Mouse (Mus musculus): ENCODE results near the gene Tbkbp1.
A peak's percentile ranks its signal among the peaks of the same experiment; 100 is the strongest.

Tbkbp1 gene

GRCm38 (mm10) chr11:97126645-97127468 lies 24.4 kb downstream of the Tbkbp1 start:
- DNase-seq (ENCODE audit: low read depth) = no peak

DNA sequence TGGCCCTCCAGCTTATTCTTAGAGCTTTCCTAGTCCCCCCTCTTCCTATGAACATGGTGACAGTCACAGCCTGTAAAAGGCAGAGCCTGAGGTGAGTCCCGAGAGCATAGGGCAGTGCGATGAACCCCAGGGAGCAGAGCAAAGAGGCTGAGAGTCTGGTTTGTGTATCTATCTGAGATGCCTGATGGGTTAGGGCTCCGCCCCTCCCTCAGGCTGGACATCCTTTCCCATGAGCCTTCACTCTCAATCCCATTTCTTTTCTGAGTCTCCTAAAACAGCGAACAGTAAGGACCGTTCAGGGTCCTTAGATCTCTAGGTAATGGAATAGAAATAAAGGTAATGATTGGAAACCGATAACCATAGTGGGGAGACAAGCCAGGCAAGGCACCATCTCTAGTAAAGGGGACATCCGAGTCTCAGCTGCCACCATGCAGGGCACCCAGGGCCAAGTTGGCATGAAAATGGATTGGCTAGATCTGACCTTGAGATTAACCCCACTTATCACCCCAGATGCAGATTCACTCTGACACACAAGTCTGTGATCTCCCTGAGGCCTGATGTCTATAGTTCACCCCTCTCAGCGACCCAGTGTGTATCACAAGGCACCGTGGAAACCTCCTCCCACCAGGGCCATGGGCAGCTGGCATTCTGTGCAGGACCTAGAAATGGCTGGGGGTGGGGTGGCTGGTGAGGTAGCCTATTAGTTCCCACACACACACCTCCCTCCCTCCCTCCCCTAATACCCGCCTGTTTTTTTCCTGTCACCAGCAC lies 26.8 kb downstream of the Tbkbp1 start:
- DNase-seq (ENCODE audit: low read depth) = no peak

DNA sequence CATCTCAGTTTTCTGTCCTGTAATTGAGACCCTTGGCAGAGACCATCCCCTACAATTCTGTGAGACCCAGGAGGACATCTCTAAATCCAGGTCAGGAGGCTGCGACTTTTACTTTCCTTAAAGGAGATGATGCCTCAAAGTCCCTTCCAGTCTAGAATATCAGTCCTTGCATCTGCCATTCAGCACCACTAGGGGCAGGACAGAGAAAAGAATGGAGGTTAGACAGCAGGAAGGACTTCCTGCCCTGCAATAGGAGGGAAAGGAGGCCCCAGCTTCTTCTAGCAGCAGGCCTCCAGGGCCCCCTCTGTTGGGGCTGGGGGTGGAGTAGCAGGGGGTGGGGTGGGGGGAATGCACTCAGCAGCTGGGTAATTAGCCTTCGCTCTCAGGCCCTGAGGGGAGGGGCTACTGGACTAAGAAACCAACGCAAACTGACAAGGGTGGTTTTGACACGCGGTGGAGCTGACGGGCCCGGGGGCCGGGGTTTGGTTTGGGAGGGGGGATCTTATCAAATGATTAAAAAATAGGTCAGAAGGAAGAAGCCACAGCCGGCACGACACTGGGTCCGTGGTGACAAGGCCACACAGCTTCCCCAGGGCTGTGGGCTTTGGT lies 27.9 kb downstream of the Tbkbp1 start:
- peak; percentile 50 for DNase-seq (ENCODE audit: low read depth)

DNA sequence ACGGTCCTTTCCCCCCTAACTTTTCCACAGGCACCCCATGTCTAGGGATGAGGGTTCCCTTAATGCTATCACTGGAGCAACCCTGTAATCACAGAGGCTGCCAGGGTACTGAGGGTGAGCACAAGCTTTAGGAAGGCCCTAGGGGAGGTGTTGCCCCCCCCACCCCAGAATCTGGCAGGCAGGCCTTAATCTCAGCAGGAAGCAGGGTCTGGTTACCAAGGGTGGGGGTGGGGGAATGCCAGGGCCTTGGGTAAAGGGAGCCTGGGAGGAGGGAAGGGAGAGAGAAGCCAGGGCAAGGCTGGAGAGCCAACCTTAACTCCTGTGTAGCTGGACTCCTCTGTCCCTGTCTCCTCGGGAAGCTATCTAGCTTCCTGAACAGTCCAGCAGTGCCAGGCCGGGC lies 30.7 kb downstream of the Tbkbp1 start:
- no peak for DNase-seq (ENCODE audit: low read depth)

- no peak for DNase-seq (ENCODE audit: low read depth)
Observed at GRCm38 (mm10) chr11:97120221-97120620, 31.1 kb downstream of the Tbkbp1 start.

GRCm38 (mm10) chr11:97115797-97116196 lies 35.5 kb downstream of the Tbkbp1 start:
- no peak for DNase-seq (ENCODE audit: low read depth)

DNA sequence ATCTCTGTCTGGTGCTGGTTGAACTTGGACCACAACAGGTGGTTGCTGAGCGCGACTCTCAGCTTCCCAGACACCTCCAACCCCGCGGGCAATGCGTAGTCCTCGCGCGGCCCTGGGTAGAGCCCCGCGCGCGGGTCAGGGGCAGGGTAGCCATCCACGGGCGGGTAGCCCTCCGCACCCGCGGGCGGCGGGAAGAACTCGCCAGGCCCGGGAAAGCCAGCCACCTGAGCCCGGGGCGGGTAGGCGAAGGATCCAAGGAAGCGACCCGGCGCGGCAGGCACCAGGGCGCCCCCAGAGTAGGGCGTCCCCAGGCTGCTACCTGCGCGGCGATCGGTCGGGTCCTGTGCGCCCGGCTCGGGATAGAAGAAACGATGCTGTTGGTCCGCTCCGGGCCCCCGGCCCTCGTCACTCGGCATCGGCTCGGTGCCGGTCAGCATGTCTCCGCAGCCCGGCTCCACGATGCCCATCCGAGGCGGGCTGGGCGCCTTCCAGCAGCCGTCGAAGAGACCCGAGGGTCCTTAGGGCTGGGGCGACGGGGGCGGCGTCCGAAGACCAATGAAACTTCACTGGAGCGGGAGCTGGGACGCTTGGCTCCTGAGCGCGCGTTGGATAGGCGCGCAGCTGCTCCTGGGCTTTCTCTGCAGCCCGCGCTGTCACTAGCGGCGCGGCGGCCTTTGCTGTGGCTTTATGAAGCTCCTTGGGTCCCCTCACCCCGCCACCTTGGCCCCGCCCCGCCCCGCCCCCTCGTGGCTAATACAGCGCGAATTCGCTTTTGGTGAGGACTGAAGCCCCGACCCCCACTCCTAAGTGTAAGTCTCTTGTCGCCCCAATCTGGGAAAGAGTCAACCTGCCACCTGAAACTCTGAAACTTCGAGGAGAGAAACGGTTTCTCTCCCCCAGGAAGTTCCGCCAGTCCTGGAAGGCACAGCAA lies 36.4 kb downstream of the Tbkbp1 start, which contains the start of gene Tbx21:
Tbx21 (minus strand) TSS at position 661 of the 931 bp plus-strand sequence.
- DNase-seq (ENCODE audit: low read depth) = no peak

GRCm38 (mm10) chr11:97112519-97113125 lies 38.7 kb downstream of the Tbkbp1 start:
- DNase-seq (ENCODE audit: low read depth) = no peak

GRCm38 (mm10) chr11:97108976-97109375 lies 42.3 kb downstream of the Tbkbp1 start:
- no peak for DNase-seq (ENCODE audit: low read depth)

GRCm38 (mm10) chr11:97104091-97104483 lies 47.2 kb downstream of the Tbkbp1 start:
- peak; percentile 30 for DNase-seq (ENCODE audit: low read depth)

DNA sequence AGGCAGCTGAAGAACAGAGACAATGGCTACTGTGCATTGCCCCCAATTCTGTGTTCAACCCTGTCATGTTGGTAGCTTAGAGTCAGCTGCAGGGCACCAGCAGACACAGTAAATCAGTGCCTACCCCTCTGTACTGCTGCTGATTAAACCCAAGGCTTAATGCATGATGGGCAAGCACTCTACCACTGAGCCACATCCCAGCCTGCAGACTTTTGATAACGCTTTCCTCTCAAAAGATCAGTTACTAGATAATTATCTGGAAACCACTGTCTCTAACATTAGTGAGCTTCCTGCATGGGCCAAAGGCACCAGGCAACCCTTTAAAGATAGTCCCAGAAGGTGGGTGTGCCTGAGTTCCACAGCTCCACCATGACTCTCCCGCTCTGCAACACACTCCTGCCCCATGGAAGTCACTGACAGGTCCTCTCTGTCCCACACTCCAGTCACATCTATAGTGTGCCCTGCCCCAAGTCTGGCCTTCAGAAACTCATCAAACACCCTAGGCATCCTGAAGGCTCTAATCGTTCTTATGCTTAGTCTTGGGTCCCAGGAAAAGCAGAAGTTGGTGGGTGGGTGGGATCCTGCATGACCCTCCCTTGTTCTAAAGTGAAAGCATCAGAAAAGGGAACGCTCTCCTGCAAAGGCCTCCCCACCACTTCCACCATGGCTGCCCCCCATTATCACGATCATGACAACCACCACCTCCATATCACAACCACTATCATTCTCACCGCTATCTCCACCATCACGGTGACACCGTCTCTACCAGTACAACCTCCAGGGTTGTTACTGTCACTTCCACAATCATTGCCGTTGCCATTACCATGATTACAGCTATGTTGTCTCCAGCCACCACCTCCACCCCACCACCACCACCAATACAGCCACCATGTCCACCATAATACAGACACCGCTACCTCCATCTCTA lies 47.9 kb downstream of the Tbkbp1 start:
- DNase-seq (ENCODE audit: low read depth) = peak; percentile 96

- peak; percentile 72 for DNase-seq (ENCODE audit: low read depth)
Observed at GRCm38 (mm10) chr11:97101722-97102121, 49.6 kb downstream of the Tbkbp1 start.

DNA sequence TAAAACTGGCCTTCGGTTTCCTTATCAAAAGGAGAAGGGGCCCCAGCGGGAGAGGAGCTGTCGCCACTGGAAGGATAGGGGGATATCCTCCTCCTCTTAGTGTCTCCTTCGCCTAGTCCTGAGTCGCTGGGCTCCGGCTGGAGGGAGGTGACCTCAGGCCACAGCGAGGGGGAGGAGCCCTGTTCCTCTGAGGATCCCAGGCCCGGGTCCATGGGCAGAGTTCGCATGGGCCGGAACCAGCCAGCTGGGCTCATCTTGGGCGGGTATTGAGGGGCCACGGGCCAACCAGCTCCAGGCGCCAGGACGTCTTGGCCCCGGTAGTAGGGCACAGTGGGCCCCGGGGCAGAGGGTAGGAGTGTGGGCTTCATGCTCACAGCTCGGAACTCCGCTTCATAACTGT lies 52.5 kb downstream of the Tbkbp1 start:
- DNase-seq (ENCODE audit: low read depth) = no peak

- no peak for DNase-seq (ENCODE audit: low read depth)
Observed at GRCm38 (mm10) chr11:97094600-97094999, 56.7 kb downstream of the Tbkbp1 start.

- no peak for DNase-seq (ENCODE audit: low read depth)
Observed at GRCm38 (mm10) chr11:97086365-97086764, 64.9 kb downstream of the Tbkbp1 start.

Measured in 416B (cell line).